Mouse (Mus musculus) hindbrain, postnatal 0 days (tissue): ENCODE results near the gene Dut. TPM values are rescaled to one million over a fixed set of nuclear protein-coding genes. Genes with fewer than 3 reads are reported as not detected.
A peak's percentile ranks its signal among the peaks of the same experiment; 100 is the strongest.

Source experiments
- ATAC-seq: fragments of 200-750 bp; cut with Nextera tagmentation; 2 replicates; pipeline ENCODE4 v1.8.0; 2017; ENCODE audit warnings: mild to moderate bottlenecking, moderate TSS enrichment, moderate library complexity
- DNase-seq: peaks from one replicate; pipeline ENCODE4 v3.0.0-alpha.2; 2015; ENCODE audit warnings: low spot score
- H3K27ac ChIP-seq: fragments of 300-500 bp; sonication (generic); 2 replicates; pipeline ENCODE4 v1.5.1; 2014; ENCODE audit warnings: mild to moderate bottlenecking
- H3K27me3 ChIP-seq: fragments of 300-500 bp; sonication (generic); 2 replicates; pipeline ENCODE4 v1.6.1; 2014; ENCODE audit warnings: low read length, mixed read lengths; ENCODE audit not compliant: insufficient read depth
- H3K36me3 ChIP-seq: fragments of 300-500 bp; sonication (generic); 2 replicates; pipeline ENCODE4 v1.6.1; 2014; ENCODE audit warnings: low read length, mixed read lengths; ENCODE audit not compliant: insufficient read depth
- H3K4me1 ChIP-seq: fragments of 300-500 bp; sonication (generic); 2 replicates; pipeline ENCODE4 v1.6.1; 2014; ENCODE audit warnings: antibody characterized with exemption, low read length, mixed read lengths; ENCODE audit not compliant: insufficient read depth
- H3K4me2 ChIP-seq: fragments of 300-500 bp; sonication (generic); 2 replicates; pipeline ENCODE4 v1.6.1; 2014; ENCODE audit warnings: low read depth, mild to moderate bottlenecking, low read length, moderate library complexity, mixed read lengths
- H3K4me3 ChIP-seq: fragments of 300-500 bp; sonication (generic); 2 replicates; pipeline ENCODE4 v1.5.1; 2014; ENCODE audit warnings: low read length
- H3K9ac ChIP-seq: fragments of 300-500 bp; sonication (generic); replicated peaks from 2 replicates; pipeline ENCODE4 v1.6.1; 2014; ENCODE audit warnings: mild to moderate bottlenecking, low read length, moderate library complexity, mixed read lengths
- H3K9me3 ChIP-seq: fragments of 300-500 bp; sonication (generic); 2 replicates; pipeline ENCODE4 v1.6.1; 2016; ENCODE audit warnings: low read length, mixed read lengths
- CTCF ChIP-seq: IDR thresholded peaks from 2 replicates; pipeline ENCODE4 v1.5.1; 2016; ENCODE audit warnings: antibody characterized with exemption, control low read depth, low read depth
- WGBS: fragments of 180-500 bp; shearing (Covaris S2); extraction: QIAGEN DNeasy Blood & Tissue Kit; methylation state at CpG from one replicate; pipeline ENCODE4 v1.1.7; 2014; 5-methylcytosine and 5-hydroxymethylcytosine counted together
- polyA plus RNA-seq: library from polyadenylated mRNA; unstranded; fragments of >200 nt; fragmentation: Nextera tagmentation; extraction: Ambion mirVana; gene quantifications from 2 replicates; pipeline ENCODE4 v1.2.1, GENCODE M21; 2015
- total RNA-seq: library from RNA; depleted of rRNA; stranded (reverse); fragments of >200 nt; gene quantifications from 2 replicates; pipeline ENCODE4 v1.2.3, GENCODE M21; 2014; rRNA removed

Dut gene
- total RNA-seq (46.6 and 50.7 TPM in 2 replicates), polyA plus RNA-seq (95.0 and 105 TPM in 2 replicates)

GRCm38 (mm10) chr2:125247108-125247961 lies at the start of gene Dut:
Gene Dut (plus strand): TSS chr2:125247190.
- ATAC-seq = peak; percentile 99
- peaks cover 9% of the 10 kb centered on the region for H3K4me1 ChIP-seq
- H3K9me3 ChIP-seq = no peaks in the 10 kb centered on the region
- peak within 1 kb of the TSS; percentile 74 for H3K4me2 ChIP-seq
- no peaks in the 10 kb centered on the region for H3K36me3 ChIP-seq
- peak within 1 kb of the TSS; percentile 86 for H3K27ac ChIP-seq
- WGBS = under 1% methylated on average over 81 of the region's 96 CpGs
- peak; percentile 39 for TF ChIP-seq CTCF
- DNase-seq = peak; percentile 96
- H3K4me3 ChIP-seq = peak within 1 kb of the TSS; percentile 60
- peak within 1 kb of the TSS; percentile 56 for H3K9ac ChIP-seq
- no peaks in the 10 kb centered on the region for H3K27me3 ChIP-seq

GRCm38 (mm10) chr2:125208894-125209596 lies 37.9 kb upstream of the Dut start:
- peak; percentile 28 for DNase-seq
- H3K4me1 ChIP-seq = 0 out of 2 replicates have a peak, but pooled peaks cover 4% of the 10 kb centered on the region
- H3K36me3 ChIP-seq = no peaks in the 10 kb centered on the region
- 65% methylated on average over 14 of the region's 14 CpGs for whole genome bisulfite sequencing
- H3K27ac ChIP-seq = no peak overlapping the region
- no peak overlapping the region for H3K9ac ChIP-seq
- no peaks in the 10 kb centered on the region for H3K27me3 ChIP-seq
- H3K4me3 ChIP-seq = no peak overlapping the region
- H3K9me3 ChIP-seq = no peaks in the 10 kb centered on the region
- ATAC-seq = peak; percentile 45; the same call in 1 of the 2 replicates
- TF ChIP-seq CTCF = no peak
- H3K4me2 ChIP-seq = no peak overlapping the region

- ATAC-seq = no peak
- H3K27ac ChIP-seq = no peak overlapping the region
- H3K9me3 ChIP-seq = no peaks in the 10 kb centered on the region
- H3K4me1 ChIP-seq = 0 out of 2 replicates have a peak, but pooled peaks cover 4% of the 10 kb centered on the region
- H3K36me3 ChIP-seq = no peaks in the 10 kb centered on the region
- DNase-seq = peak; percentile 46
- no peak for TF ChIP-seq CTCF
- H3K4me3 ChIP-seq = no peak overlapping the region
- WGBS = 56% methylated on average over 10 of the region's 10 CpGs
- H3K4me2 ChIP-seq = no peak overlapping the region
- H3K27me3 ChIP-seq = no peaks in the 10 kb centered on the region
- H3K9ac ChIP-seq = no peak overlapping the region
Measured at GRCm38 (mm10) chr2:125211831-125212510, 35.0 kb upstream of the Dut start.

GRCm38 (mm10) chr2:125214592-125214991 lies 32.4 kb upstream of the Dut start:
- Histone ChIP-seq H3K4me3 (no peak overlapping the region), H3K27ac (no peak overlapping the region), H3K9ac (no peak overlapping the region), H3K4me1 (no peaks in the 10 kb centered on the region), H3K27me3 (no peaks in the 10 kb centered on the region), H3K4me2 (no peak overlapping the region), H3K9me3 (no peaks in the 10 kb centered on the region), H3K36me3 (no peaks in the 10 kb centered on the region)
- peak; percentile 83 for TF ChIP-seq CTCF
- DNase-seq (peak; percentile 93), ATAC-seq (peak; percentile 58; the same call in 1 of the 2 replicates)
- WGBS = 3% methylated on average over 3 of the region's 3 CpGs

- Histone ChIP-seq H3K36me3 (no peaks in the 10 kb centered on the region), H3K27ac (no peak overlapping the region), H3K4me2 (no peak overlapping the region), H3K27me3 (no peaks in the 10 kb centered on the region), H3K4me3 (no peak overlapping the region), H3K9me3 (no peaks in the 10 kb centered on the region), H3K9ac (no peak overlapping the region), H3K4me1 (no peaks in the 10 kb centered on the region)
- DNase-seq (no peak), ATAC-seq (no peak)
- 67% methylated on average over 6 of the region's 6 CpGs for WGBS
- TF ChIP-seq CTCF = no peak
Measured at GRCm38 (mm10) chr2:125217286-125217685, 29.7 kb upstream of the Dut start.

GRCm38 (mm10) chr2:125218566-125218965 lies 28.4 kb upstream of the Dut start:
- Histone ChIP-seq H3K9me3 (no peaks in the 10 kb centered on the region), H3K4me3 (no peak overlapping the region), H3K4me1 (no peaks in the 10 kb centered on the region), H3K27ac (no peak overlapping the region), H3K9ac (no peak overlapping the region), H3K36me3 (no peaks in the 10 kb centered on the region), H3K4me2 (no peak overlapping the region), H3K27me3 (no peaks in the 10 kb centered on the region)
- no peak for TF ChIP-seq CTCF
- ATAC-seq (no peak), DNase-seq (peak; percentile 18)
- 86% methylated on average over 1 of the region's 1 CpGs for WGBS
